Mouse (Mus musculus): ENCODE measurements around the gene Tnfrsf14. TPM values are rescaled to one million over a fixed set of nuclear protein-coding genes. Genes with fewer than 3 reads are reported as not detected.
A peak's percentile ranks its signal among the peaks of the same experiment; 100 is the strongest.

The Tnfrsf14 gene
- total RNA-seq, 2 experiments from 2014 or later, result 1.8 to 4.2 TPM

- peak; percentile 97 for DNase-seq
These were observed 50.4 kb downstream of the Tnfrsf14 start for GRCm38 (mm10) chr4:154877864-154878548.

- no peak for DNase-seq
These were observed 55.2 kb downstream of the Tnfrsf14 start for GRCm38 (mm10) chr4:154873186-154873585.

Other genes starting within 250 kb of the Tnfrsf14 start
- gene Ttc34, start 91.1 kb downstream of the Tnfrsf14 start, total RNA-seq (2021), result not detected
- gene Mmel1, start 59.0 kb downstream of the Tnfrsf14 start, total RNA-seq (2021), result under 1 TPM; 0.68 to 0.78 TPM
- 100 to 1,000 TPM; 121 to 143 TPM for gene Fam213b, start 29.4 kb downstream of the Tnfrsf14 start, total RNA-seq (2021)
- under 1 TPM in 1 of 2 experiments, not detected in 1; 0.36 TPM for gene Hes5, start 32.4 kb upstream of the Tnfrsf14 start, total RNA-seq (2021)
- 10 to 100 TPM; 26.1 to 28.7 TPM for gene Pank4, start 35.6 kb upstream of the Tnfrsf14 start, total RNA-seq (2021)
- gene Plch2, start 128.2 kb upstream of the Tnfrsf14 start, total RNA-seq (2021), result under 1 TPM; 0.09 to 0.14 TPM
- gene Pex10, start 138.5 kb upstream of the Tnfrsf14 start, total RNA-seq (2021), result 10 to 100 TPM; 10.5 to 13.6 TPM
- gene Rer1, start 157.8 kb upstream of the Tnfrsf14 start, total RNA-seq (2021), result 10 to 100 TPM; 49.0 to 58.1 TPM
- 1 to 10 TPM; 2.6 to 4.3 TPM for gene Morn1, start 158.0 kb upstream of the Tnfrsf14 start, total RNA-seq (2021)